Mouse (Mus musculus) left cerebral cortex, postnatal 36 days (tissue): ENCODE results near the gene Gon4l. TPM values are rescaled to one million over a fixed set of nuclear protein-coding genes. Genes with fewer than 3 reads are reported as not detected.
"Not testable (repeated sequence)": the region's sequence is repeated elsewhere in the genome, so short reads cannot be mapped to it uniquely, and the experiment has no call there.

Source experiments
- DNase-seq, 2 experiments: peaks; one replicate each; pipeline ENCODE4 v3.0.0; 2021 to 2022; ENCODE audit warnings: low spot score in 2 of 2, mixed read lengths in 1 of 2
- intact Hi-C: fragments of 180-260 bp; cut with DNase I; formaldehyde crosslinking; loops from one replicate; pipeline ENCODE4 v1.15.1; 2025
- total RNA-seq, 2 experiments: library from RNA; stranded (reverse); gene quantifications; 2 replicates each; pipeline ENCODE4 v1.2.3; 2021

The Gon4l gene
- total RNA-seq, result 10 to 100 TPM; 42.4 to 47.2 TPM

- peak; percentile 41 to 43 for DNase-seq
- intact Hi-C loops, result not testable (repeated sequence)
Observed at GRCm38 (mm10) chr3:88834951-88835491, at the start of gene Gon4l. Gon4l (plus strand) TSS chr3:88835231.

GRCm38 (mm10) chr3:88786323-88786722, 48.7 kb upstream of the Gon4l start:
- intact Hi-C loops, DNase-seq: not testable (repeated sequence)

DNA sequence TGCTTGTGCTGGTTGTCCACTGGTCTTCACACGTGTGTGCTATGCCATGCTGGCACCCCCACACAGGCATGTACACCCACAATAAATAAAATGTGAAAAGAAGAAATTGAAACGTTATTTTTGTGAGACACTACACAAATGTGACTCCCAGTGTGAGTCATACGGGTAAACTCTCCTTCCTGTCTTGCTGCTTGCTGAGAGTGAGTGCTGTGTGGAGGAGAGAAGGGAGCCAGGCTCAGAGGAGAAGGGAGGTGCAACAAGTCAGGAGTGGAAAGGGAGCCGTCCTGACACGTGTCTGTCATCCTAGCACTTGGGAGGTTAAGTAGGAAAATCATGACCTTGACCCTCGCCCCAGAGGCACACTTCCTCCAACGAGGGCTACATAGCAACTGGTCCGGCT, 48.2 kb upstream of the Gon4l start:
- DNase-seq, intact Hi-C loops: not testable (repeated sequence)

DNA sequence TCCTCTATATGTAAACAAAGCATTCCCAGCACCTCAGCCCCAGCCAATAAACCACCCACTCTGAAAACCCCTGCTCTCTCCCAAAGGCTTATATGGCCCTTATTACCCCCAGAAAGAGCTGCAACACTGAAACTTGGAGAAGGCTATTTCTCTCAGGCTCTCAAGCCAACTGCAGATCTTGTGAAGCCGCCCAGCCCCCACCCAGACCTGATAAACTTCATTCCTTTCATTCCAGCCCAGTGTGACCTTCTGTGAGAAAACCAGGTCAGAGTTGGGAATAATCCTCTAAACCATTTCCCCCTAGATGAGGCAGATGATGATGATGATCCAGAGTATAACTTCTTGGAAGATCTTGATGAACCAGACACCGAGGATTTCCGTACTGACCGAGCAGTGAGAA, 47.0 kb upstream of the Gon4l start:
- intact Hi-C loops, DNase-seq: not testable (repeated sequence)

DNA sequence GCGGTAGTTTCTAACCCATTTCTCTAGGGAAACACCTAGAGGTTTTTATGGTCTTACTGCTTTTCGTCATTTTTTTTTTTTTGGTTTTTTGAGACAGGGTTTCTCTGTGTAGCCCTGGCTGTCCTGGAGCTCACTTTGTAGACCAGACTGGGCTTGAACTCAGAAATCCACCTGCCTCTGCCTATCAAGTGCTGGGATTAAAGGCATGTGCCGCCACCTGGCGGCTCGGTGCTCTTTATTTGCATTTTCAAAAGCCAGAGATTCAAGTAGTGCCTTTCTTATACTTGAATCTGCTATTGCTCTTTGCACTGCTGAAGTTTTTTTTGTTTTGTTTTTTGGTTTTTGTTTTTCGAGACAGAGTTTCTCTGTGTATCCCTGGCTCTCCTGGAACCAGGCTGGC, 37.5 kb upstream of the Gon4l start:
- intact Hi-C loops, DNase-seq: not testable (repeated sequence)

- intact Hi-C loops, result no loop called here
- DNase-seq, result no peak
Observed at GRCm38 (mm10) chr3:88803910-88804540, 31.0 kb upstream of the Gon4l start.

DNA sequence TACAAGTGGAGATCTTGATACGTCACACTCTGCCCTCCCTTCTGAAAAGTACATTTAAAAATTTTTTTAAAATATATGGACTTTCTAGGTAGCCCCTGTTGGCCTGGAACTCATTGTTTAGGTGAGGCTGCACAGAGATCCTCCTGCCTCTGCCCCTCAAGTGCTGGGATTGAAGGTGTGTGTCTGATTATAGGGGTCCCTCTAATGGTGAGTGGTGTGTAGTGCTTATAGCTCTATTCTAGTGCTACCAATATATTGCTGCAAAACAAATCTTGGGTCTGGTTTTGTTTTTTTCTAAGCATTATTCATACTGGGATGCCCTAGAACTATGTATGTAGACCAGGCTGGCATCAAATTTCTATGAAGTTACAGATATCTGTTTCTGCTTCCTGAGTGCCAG, 9.3 kb upstream of the Gon4l start:
- intact Hi-C loops, result loop anchor here (5.0 kb wide), 1 partner anchor 58 kb away; no protein-coding TSS in a partner anchor
- no peak for DNase-seq

GRCm38 (mm10) chr3:88827231-88827630, 7.8 kb upstream of the Gon4l start:
- intact Hi-C loops, result loop anchor here (5.0 kb wide), 1 partner anchor 60 kb away; no protein-coding TSS in a partner anchor
- DNase-seq, result no peak

DNA sequence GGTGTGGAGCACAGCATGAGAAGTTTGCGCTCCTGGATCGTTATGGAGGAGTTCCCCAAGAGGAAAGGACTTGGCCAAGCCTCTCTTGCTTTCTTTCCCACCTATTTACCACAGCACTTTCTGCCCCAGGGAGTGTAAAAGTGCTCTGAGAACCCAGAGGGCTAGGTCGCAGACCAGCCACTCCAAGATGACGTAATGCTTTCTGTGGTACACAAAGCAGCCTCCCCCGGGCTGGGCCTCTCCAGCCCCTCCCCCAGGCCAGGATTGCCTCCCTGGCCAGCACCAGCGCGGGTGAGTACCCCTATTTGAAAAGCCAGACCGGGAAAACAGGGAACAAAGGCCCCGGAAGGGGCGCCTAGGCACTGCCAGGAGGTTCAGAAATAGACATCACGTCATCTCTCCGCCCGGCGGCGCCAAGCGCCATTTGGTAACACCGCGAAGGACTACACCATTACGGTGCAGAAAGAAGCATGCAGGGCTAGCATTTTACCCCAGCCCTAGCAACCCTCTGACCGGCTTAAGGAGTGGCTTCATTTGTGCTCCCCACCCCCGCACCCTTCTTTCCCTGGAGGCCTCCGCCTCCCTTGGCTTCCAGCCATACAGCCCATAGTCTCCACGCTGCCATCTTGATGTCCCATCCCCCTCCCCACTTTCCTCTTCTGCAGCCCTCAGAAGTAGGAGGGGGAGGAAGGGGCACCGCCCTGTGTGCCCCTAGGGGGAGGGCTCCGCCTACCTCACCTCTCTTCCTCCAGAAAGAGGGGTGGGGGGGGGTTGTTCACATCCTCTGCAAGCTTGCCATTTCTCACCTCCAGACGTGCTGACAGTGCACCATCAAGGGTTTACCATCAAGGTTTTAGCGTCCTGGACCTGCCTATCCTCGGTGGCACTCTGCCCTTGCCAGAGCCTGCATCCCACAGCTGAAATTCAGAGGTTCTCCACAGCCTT, 3.6 kb upstream of the Gon4l start:
- intact Hi-C loops, result not testable (repeated sequence)
- DNase-seq, result peak; percentile 77 to 84

- DNase-seq, result peak; percentile 80 to 81
- intact Hi-C loops, result not testable (repeated sequence)
Observed at GRCm38 (mm10) chr3:88832388-88832787, 2.6 kb upstream of the Gon4l start.

DNA sequence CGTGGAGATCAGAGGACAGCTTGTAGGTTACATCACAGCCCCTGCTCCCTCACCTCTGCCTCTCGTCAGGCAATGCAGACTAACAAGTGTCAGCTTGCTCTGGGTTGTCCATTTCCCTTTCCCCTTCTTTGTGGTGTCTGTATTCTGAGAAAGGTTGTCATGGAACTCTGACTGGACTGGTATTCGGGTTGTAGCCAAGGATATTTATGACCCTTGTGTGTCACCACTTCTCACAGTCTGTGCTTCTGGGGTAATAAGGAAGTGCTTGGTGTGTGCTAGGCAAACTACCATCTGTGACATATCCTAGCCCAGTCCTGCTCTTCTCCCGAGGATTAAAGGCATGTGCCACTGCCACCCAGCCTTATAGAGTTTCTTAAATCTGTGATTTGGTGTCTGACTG, 14.1 kb downstream of the Gon4l start:
- DNase-seq, result no peak

DNA sequence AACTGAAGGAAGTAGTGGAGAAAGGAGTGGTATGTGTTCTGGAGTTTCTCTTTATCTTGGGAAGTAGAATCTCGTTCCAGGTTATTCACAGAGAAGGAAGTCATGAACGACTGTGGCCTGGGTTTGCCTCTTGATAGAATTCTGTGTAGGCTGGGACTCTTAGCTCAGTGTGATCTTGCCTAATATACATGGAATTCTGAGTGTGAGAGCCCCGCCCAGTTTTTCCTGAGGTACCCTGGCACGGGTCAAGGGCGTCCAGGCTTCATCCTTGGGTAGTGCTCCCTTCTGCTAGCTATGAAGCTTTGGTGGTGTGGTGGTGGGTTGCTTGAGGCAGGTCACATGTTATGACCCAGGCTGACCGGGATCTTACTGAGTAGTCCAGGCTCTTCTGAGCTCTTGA, 20.8 kb downstream of the Gon4l start:
- DNase-seq, result no peak
- intact Hi-C loops, result no loop called here

More for the DNA sequence above, 14.1 kb downstream of the Gon4l start:
- intact Hi-C loops, result no loop called here

DNA sequence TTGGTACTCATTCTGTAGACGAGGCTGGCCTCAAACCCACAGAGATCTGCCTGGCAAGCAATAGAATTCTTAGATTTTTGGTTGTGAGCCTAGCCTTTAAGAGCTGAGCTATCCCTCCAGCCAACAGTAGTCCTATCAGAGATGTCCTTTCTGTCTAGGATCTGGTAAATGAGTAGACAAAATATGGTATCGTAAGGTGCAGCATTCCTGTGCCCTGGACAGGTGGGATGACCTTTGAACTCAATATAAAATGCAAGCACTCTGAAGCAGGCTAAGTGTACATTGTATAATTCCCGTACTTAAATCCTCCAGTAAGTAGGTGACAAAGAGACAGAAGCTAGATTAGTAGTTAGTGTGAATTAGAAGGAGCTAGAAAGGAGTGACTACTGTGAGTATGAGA, 27.1 kb downstream of the Gon4l start:
- intact Hi-C loops, result no loop called here
- DNase-seq, result no peak

GRCm38 (mm10) chr3:88866735-88867134, 31.7 kb downstream of the Gon4l start:
- DNase-seq, intact Hi-C loops: not testable (repeated sequence)

DNA sequence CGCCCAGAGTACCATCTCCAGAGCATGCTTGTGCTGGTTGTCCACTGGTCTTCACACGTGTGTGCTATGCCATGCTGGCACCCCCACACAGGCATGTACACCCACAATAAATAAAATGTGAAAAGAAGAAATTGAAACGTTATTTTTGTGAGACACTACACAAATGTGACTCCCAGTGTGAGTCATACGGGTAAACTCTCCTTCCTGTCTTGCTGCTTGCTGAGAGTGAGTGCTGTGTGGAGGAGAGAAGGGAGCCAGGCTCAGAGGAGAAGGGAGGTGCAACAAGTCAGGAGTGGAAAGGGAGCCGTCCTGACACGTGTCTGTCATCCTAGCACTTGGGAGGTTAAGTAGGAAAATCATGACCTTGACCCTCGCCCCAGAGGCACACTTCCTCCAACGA, 32.1 kb downstream of the Gon4l start:
- intact Hi-C loops, DNase-seq: not testable (repeated sequence)

GRCm38 (mm10) chr3:88868449-88868848, 33.4 kb downstream of the Gon4l start:
- intact Hi-C loops, DNase-seq: not testable (repeated sequence)

DNA sequence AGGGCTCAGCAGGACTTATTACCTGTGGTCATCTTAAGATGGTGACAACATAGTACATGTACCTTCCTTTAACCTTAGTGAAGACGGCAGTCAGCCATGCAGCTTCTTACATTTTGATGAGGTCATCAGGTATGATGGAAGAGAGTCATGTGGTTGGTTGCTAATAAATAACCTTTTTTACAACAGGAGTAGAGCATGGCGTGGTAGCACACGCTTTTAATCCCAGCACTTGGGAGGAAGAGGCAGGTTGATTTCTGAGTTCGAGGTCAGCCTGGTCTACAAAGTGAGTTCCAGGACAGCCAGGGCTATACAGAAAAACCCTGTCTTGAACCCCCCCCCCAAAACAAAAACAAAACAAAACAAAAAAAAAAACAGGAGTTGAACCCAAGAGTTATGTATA, 47.5 kb downstream of the Gon4l start:
- intact Hi-C loops, DNase-seq: not testable (repeated sequence)

GRCm38 (mm10) chr3:88893011-88893410, 58.0 kb downstream of the Gon4l start:
- intact Hi-C loops, DNase-seq: not testable (repeated sequence)

DNA sequence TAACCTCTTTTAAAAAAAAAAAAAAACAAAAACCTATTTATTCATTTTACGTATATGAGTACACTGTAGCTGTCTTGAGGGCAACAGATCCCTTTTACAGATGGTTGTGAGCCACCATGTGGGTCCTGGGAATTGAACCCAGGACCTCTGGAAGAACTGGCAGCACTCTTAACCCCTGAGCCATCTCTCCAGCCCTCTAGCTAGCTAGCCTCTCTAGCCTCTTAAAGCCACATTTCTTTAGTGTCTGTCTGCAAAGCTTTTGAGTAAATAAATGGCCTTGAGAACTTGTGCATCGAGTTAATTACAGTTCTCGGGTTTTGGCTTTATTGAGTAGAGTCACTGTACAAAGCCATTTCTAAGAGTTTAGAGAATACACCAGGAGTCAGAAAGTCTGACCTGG, 69.8 kb downstream of the Gon4l start:
- intact Hi-C loops, result no loop called here

DNA sequence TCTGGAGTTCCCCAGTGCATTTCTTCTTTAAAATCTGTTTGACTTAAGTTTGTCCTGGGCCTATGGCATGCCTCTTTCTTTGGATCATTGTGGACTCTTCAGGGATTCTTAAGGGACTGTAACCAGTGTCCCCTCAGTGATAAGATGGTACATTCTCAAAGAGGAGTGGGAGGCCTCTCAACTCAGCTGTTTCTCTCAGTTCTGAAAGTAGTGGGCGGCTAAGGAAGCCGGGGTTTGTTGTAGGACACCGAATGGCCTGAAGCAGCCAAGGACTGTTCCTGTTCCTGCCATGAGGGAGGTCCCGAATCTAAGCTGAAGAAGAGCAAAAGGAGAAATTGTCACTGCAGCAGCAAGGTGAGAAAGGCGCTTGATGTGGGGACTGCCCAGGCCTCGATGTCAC, 70.2 kb downstream of the Gon4l start:
- intact Hi-C loops, result no loop called here
- DNase-seq, result no peak

More for the DNA sequence above, 69.8 kb downstream of the Gon4l start:
- no peak for DNase-seq
